Mouse (Mus musculus) liver, embryonic 14.5 days (tissue): ENCODE measurements around the gene Sestd1. TPM values are rescaled to one million over a fixed set of nuclear protein-coding genes. Genes with fewer than 3 reads are reported as not detected.

Source experiments
- ATAC-seq: fragments of 200-750 bp; cut with Nextera tagmentation; 2 replicates; pipeline ENCODE4 v1.8.0; 2017; ENCODE audit warnings: moderate number of reproducible peaks, mild to moderate bottlenecking, moderate library complexity; ENCODE audit not compliant: insufficient read depth
- DNase-seq, 3 experiments: peaks; one replicate each; pipeline ENCODE4 v3.0.0-alpha.2; 2012 to 2013; ENCODE audit warnings: low read depth in 3 of 3, low spot score in 3 of 3
- H3K27ac ChIP-seq: fragments of 300-500 bp; sonication (generic); 2 replicates; pipeline ENCODE4 v1.5.1; 2014; ENCODE audit warnings: moderate library complexity, mild to moderate bottlenecking, control low read depth, inconsistent platforms
- H3K27me3 ChIP-seq: fragments of 300-500 bp; sonication (generic); 2 replicates; pipeline ENCODE4 v1.6.1; 2014; ENCODE audit warnings: mild to moderate bottlenecking, low read length, moderate library complexity; ENCODE audit not compliant: control insufficient read depth, insufficient read depth
- H3K36me3 ChIP-seq: fragments of 300-500 bp; sonication (generic); replicated peaks from 2 replicates; pipeline ENCODE4 v1.6.1; 2014; ENCODE audit warnings: low read depth; ENCODE audit not compliant: control insufficient read depth, insufficient read depth
- H3K4me1 ChIP-seq, 2 experiments: fragments of 200-500 bp in 1 of 2; fragments of 300-500 bp in 1 of 2; sonication (generic) in 1 of 2; replicated peaks; 2 replicates each; pipeline ENCODE4 v1.6.1; 2012 to 2014; ENCODE audit warnings: antibody characterized with exemption in 1 of 2, inconsistent platforms in 1 of 2, low read length in 1 of 2; ENCODE audit not compliant: control insufficient read depth in 2 of 2, insufficient read depth in 2 of 2
- H3K4me2 ChIP-seq: fragments of 300-500 bp; sonication (generic); 2 replicates; pipeline ENCODE4 v1.6.1; 2014; ENCODE audit warnings: low read depth, mild to moderate bottlenecking, control low read depth, moderate library complexity
- H3K4me3 ChIP-seq, 2 experiments: fragments of 200-500 bp in 1 of 2; fragments of 300-500 bp in 1 of 2; sonication (generic) in 1 of 2; 2 replicates each; pipeline ENCODE4 v1.5.1; 2012 to 2014; ENCODE audit warnings: low read depth in 2 of 2, low read length in 2 of 2, mild to moderate bottlenecking in 2 of 2, control low read depth in 1 of 2, inconsistent platforms in 1 of 2, moderate library complexity in 1 of 2; ENCODE audit not compliant: insufficient read depth in 1 of 2
- H3K9ac ChIP-seq: fragments of 300-500 bp; sonication (generic); replicated peaks from 2 replicates; pipeline ENCODE4 v1.6.1; 2014; ENCODE audit warnings: mild to moderate bottlenecking, control low read depth, moderate library complexity
- H3K9me3 ChIP-seq: fragments of 300-500 bp; sonication (generic); 2 replicates; pipeline ENCODE4 v1.6.1; 2016; ENCODE audit warnings: low read length, mixed read lengths; ENCODE audit not compliant: control insufficient read depth
- CTCF ChIP-seq: IDR thresholded peaks from 2 replicates; pipeline ENCODE4 v1.5.1; 2016; ENCODE audit warnings: antibody characterized with exemption, low read depth, control low read depth
- EP300 ChIP-seq: IDR thresholded peaks from 2 replicates; pipeline ENCODE4 v1.6.1; 2016; ENCODE audit warnings: antibody characterized with exemption, low read depth
- WGBS: fragments of 180-500 bp; shearing (Covaris S2); extraction: QIAGEN DNeasy Blood & Tissue Kit; methylation state at CpG from one replicate; pipeline ENCODE4 v1.1.7; 2014; ENCODE audit not compliant: insufficient replicate concordance; 5-methylcytosine and 5-hydroxymethylcytosine counted together
- polyA plus RNA-seq, 2 experiments: library from polyadenylated mRNA; depleted of rRNA in 1 of 2; stranded (reverse) in 1 of 2; unstranded in 1 of 2; fragments of >200 nt; fragmentation: Nextera tagmentation in 1 of 2; extraction: Ambion mirVana in 1 of 2; gene quantifications; 2 replicates each; pipeline versions ENCODE4 v1.2.1 to v1.2.3; 2012 to 2014

Sestd1 gene
- polyA plus RNA-seq, 2 experiments, result 0.46 to 0.48 TPM

- Histone ChIP-seq H3K36me3 (no peaks in the 10 kb centered on the region), H3K4me1 (no peaks in the 10 kb centered on the region), H3K4me3 (no peak overlapping the region), H3K4me2 (no peak overlapping the region), H3K27ac (no peak overlapping the region), H3K27me3 (no peaks in the 10 kb centered on the region), H3K9ac (no peak overlapping the region), H3K9me3 (no peaks in the 10 kb centered on the region)
- no peak for ATAC-seq
- DNase-seq, result no peak
- TF ChIP-seq CTCF (no peak), EP300 (no peak)
- WGBS, result 67% methylated on average over 7 of the region's 7 CpGs
These were observed 90.7 kb downstream of the Sestd1 start for GRCm38 (mm10) chr2:77189671-77190070.

- Histone ChIP-seq H3K36me3 (no peaks in the 10 kb centered on the region), H3K4me2 (no peak overlapping the region), H3K9me3 (no peaks in the 10 kb centered on the region), H3K27me3 (no peaks in the 10 kb centered on the region), H3K9ac (no peak overlapping the region), H3K4me1 (no peaks in the 10 kb centered on the region), H3K27ac (no peak overlapping the region), H3K4me3 (no peak overlapping the region)
- ATAC-seq (no peak), DNase-seq (no peak)
- no peak for TF ChIP-seq CTCF
- no peak for TF ChIP-seq EP300
- 66% methylated on average over 3 of the region's 3 CpGs for WGBS
These were observed 92.9 kb downstream of the Sestd1 start for GRCm38 (mm10) chr2:77187501-77187900.

DNA sequence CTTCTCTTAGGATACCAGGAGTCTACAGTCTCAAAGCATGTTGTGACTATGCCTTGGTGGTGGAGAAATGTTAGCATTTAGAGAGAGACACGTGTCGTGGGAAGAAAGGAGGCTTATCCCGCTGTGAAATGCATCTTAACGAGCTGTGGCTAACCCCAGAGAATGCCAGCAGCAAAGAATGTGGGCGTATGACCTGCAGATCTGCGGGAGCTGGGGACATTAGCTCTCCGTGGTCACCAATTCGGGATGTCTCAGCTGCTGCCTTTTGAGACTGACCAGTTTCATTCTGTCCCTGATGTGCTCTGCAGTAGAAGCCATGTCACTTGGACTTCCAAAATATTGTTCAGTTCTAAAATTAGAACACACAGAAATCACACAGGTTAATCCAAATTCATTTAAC is 93.5 kb downstream of the Sestd1 start:
- Histone ChIP-seq H3K4me2 (no peak overlapping the region), H3K9me3 (no peaks in the 10 kb centered on the region), H3K27ac (no peak overlapping the region), H3K4me1 (no peaks in the 10 kb centered on the region), H3K4me3 (no peak overlapping the region), H3K27me3 (no peaks in the 10 kb centered on the region), H3K36me3 (no peaks in the 10 kb centered on the region), H3K9ac (no peak overlapping the region)
- ATAC-seq, result no peak
- no peak for TF ChIP-seq CTCF
- no peak for DNase-seq
- WGBS, result 73% methylated on average over 8 of the region's 8 CpGs

GRCm38 (mm10) chr2:77184049-77184571 is 96.3 kb downstream of the Sestd1 start:
- no peak for DNase-seq
- Histone ChIP-seq H3K27ac (no peak overlapping the region), H3K4me3 (no peak overlapping the region), H3K9me3 (no peaks in the 10 kb centered on the region), H3K4me2 (no peak overlapping the region), H3K27me3 (no peaks in the 10 kb centered on the region), H3K4me1 (peaks cover 0 to under 1% of the 10 kb centered on the region in 2 experiments; a peak in 2 of 4 replicates), H3K36me3 (no peaks in the 10 kb centered on the region), H3K9ac (no peak overlapping the region)
- 63% methylated on average over 8 of the region's 8 CpGs for WGBS
- ATAC-seq, result no peak
- TF ChIP-seq EP300, result no peak
- TF ChIP-seq CTCF, result no peak

DNA sequence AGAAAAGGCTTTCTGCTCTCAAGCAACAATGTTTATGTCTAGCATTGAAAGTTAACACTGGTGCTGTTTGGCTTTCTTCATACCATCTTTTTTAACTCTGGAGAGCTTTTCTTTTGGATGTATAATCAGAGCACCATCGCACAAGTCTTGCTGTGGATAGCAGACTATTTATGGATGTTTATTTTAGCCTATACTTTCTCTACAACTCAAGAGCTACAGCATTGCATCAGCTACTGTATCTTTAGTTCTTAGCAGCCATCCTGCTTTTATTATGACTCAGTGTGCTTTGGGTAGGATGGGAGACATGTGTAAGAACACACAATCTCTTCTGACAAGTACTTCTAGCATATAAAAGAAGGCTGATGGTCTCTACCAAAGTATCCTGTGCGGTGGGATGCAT is 96.7 kb downstream of the Sestd1 start:
- peaks cover 0 to 5% of the 10 kb centered on the region in 2 experiments; a peak in 3 of 4 replicates for H3K4me1 ChIP-seq
- ATAC-seq, result no peak
- TF ChIP-seq EP300 (no peak), CTCF (no peak)
- 81% methylated on average over 2 of the region's 2 CpGs for WGBS
- H3K27me3 ChIP-seq, result no peaks in the 10 kb centered on the region
- H3K9me3 ChIP-seq, result no peaks in the 10 kb centered on the region
- H3K27ac ChIP-seq, result no peak overlapping the region
- DNase-seq, result no peak
- H3K4me3 ChIP-seq, result no peak overlapping the region
- no peaks in the 10 kb centered on the region for H3K36me3 ChIP-seq
- no peak overlapping the region for H3K4me2 ChIP-seq
- no peak overlapping the region for H3K9ac ChIP-seq
